Mouse (Mus musculus) cerebellum, postnatal 14 days (tissue): ENCODE data around the gene Ubp1.
A peak's percentile ranks its signal among the peaks of the same experiment; 100 is the strongest.

ENCODE experiments used
- DNase-seq, 2 experiments: peaks; one replicate each; pipeline ENCODE4 v3.0.0; 2021; ENCODE audit warnings: mixed read lengths in 2 of 2

The Ubp1 gene

DNA sequence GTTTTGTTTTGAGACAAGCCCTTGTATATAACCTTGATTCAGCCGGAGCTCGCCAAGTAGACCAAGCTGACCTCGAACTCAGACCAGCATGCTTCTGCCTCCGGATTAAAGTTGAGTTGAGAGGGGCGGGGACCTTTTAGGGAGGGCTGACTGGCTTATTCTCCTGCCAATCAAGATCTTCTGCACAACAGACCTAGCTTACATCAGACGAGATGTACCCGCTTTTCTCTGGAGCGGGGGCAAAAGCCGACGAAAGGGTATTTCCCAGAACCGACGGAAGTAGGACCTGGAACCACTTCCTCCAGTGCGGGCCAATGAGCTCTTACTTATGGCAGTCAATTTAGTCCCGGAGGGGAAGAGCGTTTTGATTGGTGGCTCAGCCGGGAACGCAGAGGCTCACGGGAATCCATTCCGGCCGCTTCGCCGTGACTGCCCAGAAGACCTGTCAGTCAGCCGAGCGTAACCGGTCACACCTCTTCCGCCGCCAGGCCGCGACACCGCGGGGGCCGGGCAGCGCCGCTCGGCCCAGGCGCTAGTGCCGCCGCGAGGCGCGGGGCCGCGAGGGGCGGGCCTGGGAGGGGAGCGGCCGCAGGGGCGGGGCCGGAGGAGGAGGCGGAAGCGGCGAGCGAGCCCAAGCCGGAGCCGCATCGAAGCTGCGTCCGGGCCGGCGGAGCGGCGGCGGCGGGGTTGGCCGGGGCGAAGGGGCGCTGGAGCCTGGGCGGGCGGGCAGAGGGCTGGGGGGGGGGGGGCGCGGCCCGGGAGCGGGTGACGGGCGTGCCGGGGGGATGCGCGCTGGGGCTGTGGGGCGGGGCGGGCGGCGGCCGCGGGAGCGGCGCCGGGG lies at the start of gene Ubp1:
Ubp1 (plus strand) TSS at position 401 of the 841 bp plus-strand sequence.
- DNase-seq: peak; percentile 94 to 95

DNA sequence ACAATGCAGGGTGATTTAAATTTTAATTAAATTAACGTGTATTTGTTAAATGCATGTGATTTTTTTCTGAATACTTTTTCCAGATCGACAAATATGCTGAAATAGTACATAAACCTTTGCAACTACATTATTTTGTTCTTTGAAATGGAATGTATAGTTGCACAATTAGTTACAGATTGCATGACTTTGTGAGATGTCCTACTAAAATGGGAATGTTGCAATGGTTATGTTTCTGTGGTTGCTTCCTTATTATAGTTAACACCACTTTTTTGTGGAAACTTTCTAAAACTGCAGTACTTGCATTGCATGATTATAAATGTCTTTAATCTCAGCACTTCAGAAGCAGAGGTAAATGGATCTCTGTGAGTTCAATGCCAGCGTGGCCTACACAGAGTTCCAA lies 35.8 kb upstream of the Ubp1 start:
- no peak for DNase-seq

DNA sequence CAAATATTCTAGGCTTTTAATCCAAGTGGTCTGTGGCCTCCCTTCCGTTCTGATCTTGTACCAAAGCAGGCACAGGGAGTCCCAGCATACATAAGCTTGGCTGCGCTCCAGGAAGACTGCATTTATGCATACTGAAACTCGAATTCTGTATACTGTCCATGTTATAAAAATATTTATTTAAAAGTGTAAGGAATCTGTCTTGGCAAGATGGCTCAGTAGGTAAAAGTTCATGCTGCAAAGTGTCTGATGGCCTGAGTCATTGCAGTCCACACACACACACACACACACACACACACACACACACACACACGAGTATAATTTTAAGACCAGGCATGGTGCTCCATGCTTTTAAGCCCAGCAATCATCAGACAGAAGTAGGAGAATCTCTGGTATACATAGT lies 27.6 kb upstream of the Ubp1 start:
- no peak for DNase-seq

GRCm38 (mm10) chr9:113904315-113904714 lies 26.4 kb upstream of the Ubp1 start:
- peak; percentile 16 to 20 for DNase-seq

GRCm38 (mm10) chr9:113915789-113916188 lies 14.9 kb upstream of the Ubp1 start:
- DNase-seq: no peak

GRCm38 (mm10) chr9:113922677-113923076 lies 8.1 kb upstream of the Ubp1 start:
- no peak for DNase-seq

DNA sequence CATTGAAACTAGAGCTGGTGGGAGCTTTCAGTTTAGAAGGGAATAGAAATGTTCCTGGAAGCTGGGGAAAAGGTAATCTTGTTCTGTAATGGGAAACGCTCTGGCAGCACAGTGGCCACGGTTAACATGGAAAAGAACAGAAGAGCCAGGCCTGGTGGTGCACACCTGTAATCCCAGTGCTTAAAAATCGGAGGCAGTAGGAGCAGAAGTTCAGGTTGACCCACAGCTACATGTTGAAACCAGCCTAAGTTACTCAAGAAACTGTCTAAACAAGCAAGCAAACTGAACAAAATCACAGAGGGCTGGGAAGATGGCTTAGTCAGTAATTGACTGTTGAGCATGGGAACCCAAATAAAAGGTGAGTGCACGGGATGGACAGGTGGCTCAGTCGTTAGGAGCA lies 5.9 kb upstream of the Ubp1 start:
- no peak for DNase-seq

- no peak for DNase-seq
These were observed 2.1 kb upstream of the Ubp1 start for GRCm38 (mm10) chr9:113928591-113928990.

DNA sequence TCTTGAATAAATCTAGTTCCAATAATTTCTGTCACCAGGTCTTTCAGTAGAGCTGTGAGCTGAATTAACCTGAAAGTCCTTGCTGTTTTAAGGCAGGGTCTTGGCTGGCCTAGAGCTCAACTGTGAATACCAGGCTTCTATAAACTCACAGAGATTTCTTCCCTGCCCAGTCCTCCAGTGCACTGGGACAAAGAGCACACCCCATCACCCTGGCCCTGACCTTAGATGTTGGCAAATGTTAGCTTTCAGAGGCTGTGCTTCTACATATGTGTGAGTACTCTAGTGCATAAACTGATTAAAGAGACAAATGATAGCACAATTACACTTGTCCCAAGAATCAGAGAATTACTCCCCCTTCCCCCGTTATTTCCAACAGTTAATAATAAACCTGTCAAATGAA lies 1.1 kb upstream of the Ubp1 start:
- DNase-seq: no peak

- peak; percentile 47 to 57 for DNase-seq
These were observed 803 bp downstream of the Ubp1 start for GRCm38 (mm10) chr9:113931375-113932099.

GRCm38 (mm10) chr9:113932100-113932470 lies 1.4 kb downstream of the Ubp1 start:
- no peak for DNase-seq

- no peak for DNase-seq
These were observed 1.8 kb downstream of the Ubp1 start for GRCm38 (mm10) chr9:113932501-113932900.

DNA sequence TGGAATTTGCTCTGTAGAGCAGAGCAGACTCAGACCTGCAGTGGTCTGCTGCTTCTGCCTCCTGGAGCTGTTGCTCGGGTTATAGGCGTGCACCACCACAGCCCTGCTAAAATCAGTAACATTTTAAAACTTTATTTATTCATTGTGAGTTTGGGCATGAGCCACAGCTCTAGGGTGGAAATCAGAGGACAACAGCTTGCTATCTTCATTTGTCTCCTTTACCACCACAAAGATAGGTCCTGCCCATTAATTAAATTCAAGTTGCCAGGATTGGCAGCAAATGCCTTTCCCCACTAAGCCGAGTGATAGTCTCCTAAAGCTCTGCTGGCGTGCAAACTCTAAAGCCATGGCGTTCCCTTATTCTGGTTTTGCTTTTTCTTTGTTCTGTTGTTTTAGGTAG lies 4.9 kb downstream of the Ubp1 start:
- no peak for DNase-seq

DNA sequence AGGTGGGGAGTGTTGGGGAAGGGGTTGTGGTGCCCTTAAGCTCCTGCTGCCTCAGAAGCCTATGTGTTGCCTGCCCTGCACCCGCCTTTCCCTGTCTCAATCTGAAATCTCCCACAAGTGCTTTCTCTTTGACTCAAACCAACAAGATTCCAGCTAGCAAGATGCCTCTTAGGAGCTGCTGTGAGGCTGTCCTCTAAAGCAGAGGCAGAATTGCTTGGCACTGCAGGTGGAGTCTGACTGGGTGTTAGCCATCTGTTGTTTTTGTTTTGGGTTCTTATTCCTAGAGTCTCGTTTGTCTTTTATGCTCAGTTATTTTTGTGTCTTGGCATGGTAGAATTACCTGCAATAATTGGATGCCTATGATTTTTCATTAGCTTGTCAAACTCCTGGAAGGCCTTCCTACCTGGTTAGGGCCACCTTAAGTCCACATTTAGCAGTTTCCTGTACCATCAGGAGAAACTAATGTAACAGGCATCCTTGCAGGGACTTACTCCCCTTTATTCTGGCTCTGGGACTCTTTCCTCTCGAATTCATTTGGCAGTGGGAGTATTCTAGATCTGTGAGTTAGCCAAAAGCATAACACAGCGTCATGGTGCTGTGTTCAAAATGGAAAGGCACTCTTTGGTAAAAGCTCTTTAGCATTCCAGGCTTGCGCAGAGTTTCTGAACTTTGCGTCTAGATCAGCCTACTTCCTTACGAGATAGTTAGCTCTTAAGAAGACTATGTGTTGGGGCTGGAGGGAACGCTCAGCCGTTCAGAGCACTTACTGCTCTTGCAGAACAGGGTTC lies 8.5 kb downstream of the Ubp1 start:
- DNase-seq: peak; percentile 39 to 56

GRCm38 (mm10) chr9:113941103-113941805 lies 10.5 kb downstream of the Ubp1 start:
- no peak for DNase-seq

- no peak for DNase-seq
These were observed 12.6 kb downstream of the Ubp1 start for GRCm38 (mm10) chr9:113943372-113943771.

DNA sequence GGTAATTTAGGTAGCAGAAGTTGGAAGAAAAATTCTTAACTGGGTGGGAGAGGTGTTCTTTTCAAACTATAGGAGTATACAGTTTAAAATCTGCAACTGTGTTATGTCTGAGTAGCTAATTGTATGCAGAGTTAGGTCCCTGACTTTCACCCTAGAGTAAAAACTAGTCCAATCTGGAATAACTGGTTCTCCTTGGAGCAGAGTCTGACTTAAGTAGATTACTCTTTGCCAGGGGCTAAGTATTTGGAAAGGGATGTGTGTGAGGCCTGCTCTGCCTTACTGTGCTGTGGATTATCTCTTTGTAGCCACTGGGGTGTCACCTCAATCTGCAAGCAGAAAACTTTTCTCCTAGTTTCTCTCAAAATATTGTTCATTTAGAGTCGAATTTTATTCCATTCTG lies 16.5 kb downstream of the Ubp1 start:
- no peak for DNase-seq

DNA sequence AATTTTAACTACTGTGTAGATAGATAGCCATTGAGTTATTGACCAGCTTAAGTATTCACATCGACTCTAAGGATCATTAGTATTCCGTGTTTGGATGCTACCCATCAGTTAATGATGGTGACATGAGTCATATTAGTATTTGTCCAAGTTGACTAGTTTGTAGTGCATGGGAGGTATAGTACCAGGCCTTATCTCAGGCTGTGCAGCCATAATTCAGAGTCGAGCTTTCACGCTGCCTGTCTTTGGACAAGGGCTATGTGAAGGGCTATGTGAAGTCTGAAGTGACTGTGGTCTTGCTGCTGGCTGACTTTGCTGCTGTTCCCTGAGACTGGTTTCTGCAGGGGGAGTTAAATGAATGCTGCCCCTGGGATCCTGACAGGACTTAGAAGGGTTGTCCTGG lies 27.0 kb downstream of the Ubp1 start:
- DNase-seq: no peak

DNA sequence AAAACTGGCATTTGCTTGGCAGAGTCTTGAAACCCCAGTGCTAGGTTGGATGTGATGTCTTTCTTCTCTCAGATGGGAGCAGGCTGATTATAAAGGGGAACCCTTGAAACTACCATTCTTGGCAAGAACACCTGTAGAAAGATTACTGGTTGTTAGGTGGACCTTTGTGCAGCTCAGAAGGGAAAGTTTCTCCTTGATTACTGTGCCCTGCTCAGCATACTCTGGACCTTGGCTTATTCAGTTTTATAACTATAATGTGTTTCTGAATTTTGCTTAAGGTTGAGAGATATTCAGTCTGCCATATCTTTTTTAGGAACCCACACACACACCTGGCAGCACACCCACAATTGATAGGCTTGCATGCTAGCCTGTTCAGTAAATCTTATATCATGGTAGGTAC lies 33.0 kb downstream of the Ubp1 start:
- DNase-seq: no peak

DNA sequence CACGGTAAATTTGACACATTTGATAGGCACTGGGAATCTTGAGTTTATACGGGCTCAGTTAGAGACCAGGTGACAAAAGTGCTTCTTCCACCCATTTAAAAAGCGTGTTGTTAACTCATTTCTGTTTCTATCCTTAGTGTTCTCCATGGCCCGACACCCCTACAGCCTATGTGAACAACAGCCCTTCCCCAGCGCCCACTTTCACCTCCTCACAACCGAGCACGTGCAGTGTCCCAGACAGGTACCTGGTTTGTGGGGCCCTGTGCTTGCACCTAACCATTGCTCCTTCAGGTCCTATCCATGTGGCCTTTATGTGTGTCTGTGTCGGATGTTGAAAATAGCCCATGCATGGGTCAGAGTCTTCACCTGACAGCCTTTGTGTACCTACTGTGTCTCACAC lies 33.7 kb downstream of the Ubp1 start:
- no peak for DNase-seq

- DNase-seq: no peak
These were observed 36.1 kb downstream of the Ubp1 start for GRCm38 (mm10) chr9:113966838-113967237.

DNA sequence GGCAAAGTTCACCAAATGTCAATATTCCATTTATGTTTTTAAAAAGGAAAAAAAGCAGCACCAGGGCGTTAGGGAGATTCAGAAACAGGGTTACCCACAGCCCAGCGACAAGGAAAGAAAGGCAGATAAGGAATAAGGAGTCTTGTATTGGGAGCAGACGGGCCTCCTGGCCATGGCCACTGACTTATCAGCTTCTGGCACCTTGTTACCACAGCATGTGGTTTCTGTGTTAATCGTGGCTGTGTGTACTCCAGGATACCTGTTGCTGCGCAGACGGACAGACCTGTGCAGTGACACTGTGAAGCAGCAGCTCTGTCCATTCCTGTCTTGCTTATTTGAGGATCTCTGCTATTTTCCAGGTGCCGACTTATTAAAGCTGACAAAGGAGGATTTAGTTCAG lies 38.2 kb downstream of the Ubp1 start:
- no peak for DNase-seq

DNA sequence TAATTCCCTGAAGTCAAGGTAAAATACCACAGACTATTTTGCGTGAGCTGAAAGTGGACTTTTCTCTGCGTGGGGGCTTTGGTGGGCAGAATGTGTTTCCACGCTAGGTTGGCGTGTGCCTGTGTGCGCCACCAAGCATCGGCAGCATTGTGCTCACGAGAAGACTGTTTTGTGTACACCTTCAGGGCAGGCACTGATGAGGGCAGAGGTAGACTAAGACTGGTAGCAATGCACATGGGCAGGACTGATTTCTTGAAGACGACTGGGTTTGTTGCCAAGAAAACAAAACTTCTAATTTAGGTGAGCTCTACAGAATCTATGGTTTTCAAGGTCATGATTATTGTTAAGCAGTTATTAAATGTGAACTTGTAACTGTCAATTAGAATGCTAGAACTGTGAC lies 38.7 kb downstream of the Ubp1 start:
- no peak for DNase-seq
